Comparison of ENCODE assay signal across 12 mouse cellular contexts in the genomic region with DNA sequence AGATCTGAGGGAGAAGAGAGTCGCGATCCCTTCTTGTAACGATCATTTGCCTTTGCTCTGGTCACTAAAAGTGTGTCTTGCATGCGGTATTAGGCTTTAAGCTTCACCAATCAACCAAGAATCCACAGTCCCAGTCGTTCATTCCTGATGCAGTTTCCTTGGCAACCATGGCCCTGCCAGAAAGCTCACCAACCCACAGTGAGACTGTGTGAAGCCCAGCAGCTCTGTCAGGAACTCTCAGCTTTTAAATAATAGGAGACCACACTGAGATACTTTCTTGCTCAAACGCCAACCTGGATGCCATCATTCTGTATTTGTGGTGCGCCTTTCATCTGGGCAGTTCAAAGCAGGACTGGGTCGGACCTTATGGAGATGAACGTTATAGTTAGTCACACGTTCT.
A peak's percentile ranks its signal among the peaks of the same experiment; 100 is the strongest.
DNase-seq lines count a peak whose midpoint lies in the region; ATAC-seq lines count a peak whose summit lies in the region.
"Had no signal": no experiment of that assay in that cellular context is flagged by ENCODE, and none has a peak within 500 bp of the region (broad histone marks: within the 10 kb centered on the region; RNA-seq: fewer than 3 reads in every experiment).

No protein-coding gene starts in this region.

- peak; percentile 60 for ATAC-seq in forebrain, embryonic 15.5 days (replicated peaks)
- ATAC-seq in neural tube, embryonic 14.5 days (ENCODE audit: low read depth) = peak; percentile 77
- ATAC-seq: intestine, embryonic 16.5 days; Patski had no signal

- H3K36me3 ChIP-seq in forebrain, embryonic 15.5 days = no peaks in the 10 kb centered on the region
- H3K36me3 ChIP-seq in neural tube, embryonic 14.5 days (ENCODE audit: control insufficient read depth, insufficient read depth, low read length) = no peaks in the 10 kb centered on the region

- peak; percentile 38 to 59 for DNase-seq in frontal cortex, postnatal 36 days (ENCODE audit: low spot score in 2 of 2)
- no peak for DNase-seq in frontal cortex, postnatal 10 days (ENCODE audit: low spot score in 2 of 2)
- peak; percentile 25 for DNase-seq in layer of hippocampus, adult 9-10 months (ENCODE audit: low spot score)
- DNase-seq in kidney, adult 11 months = no peak
- no peak for DNase-seq in kidney, adult 18-20 months
- DNase-seq in lung, postnatal 4 days = no peak
- DNase-seq: cerebellum, postnatal 25 days; lung, adult 18-20 months had no signal

- no peaks in the 10 kb centered on the region for H3K27me3 ChIP-seq in forebrain, embryonic 15.5 days
- no peaks in the 10 kb centered on the region for H3K27me3 ChIP-seq in neural tube, embryonic 14.5 days (ENCODE audit: control insufficient read depth, insufficient read depth, low read length)

- no peak overlapping the region for H3K9ac ChIP-seq in forebrain, embryonic 15.5 days (replicated peaks)
- H3K9ac ChIP-seq in neural tube, embryonic 14.5 days (replicated peaks; ENCODE audit: low read depth, low read length) = no peak overlapping the region

- H3K9me3 ChIP-seq in forebrain, embryonic 15.5 days = no peaks in the 10 kb centered on the region
- no peaks in the 10 kb centered on the region for H3K9me3 ChIP-seq in neural tube, embryonic 14.5 days (ENCODE audit: control insufficient read depth, low read length)

- H3K4me2 ChIP-seq in forebrain, embryonic 15.5 days (replicated peaks) = no peak overlapping the region
- H3K4me2 ChIP-seq in neural tube, embryonic 14.5 days (ENCODE audit: low read depth, low read length) = no peak overlapping the region

- no peak overlapping the region for H3K27ac ChIP-seq in forebrain, embryonic 15.5 days (replicated peaks)
- H3K27ac ChIP-seq in neural tube, embryonic 14.5 days (ENCODE audit: low read depth, low read length) = no peak overlapping the region

- 30% methylated on average over 10 of the region's 10 CpGs for WGBS in forebrain, embryonic 15.5 days
- WGBS in neural tube, embryonic 14.5 days = 44% methylated on average over 10 of the region's 10 CpGs

- H3K4me3 ChIP-seq in forebrain, embryonic 15.5 days = no peak overlapping the region
- H3K4me3 ChIP-seq in neural tube, embryonic 14.5 days (ENCODE audit: low read depth, low read length) = no peak overlapping the region

- H3K4me1 ChIP-seq in forebrain, embryonic 15.5 days = peaks cover 15% of the 10 kb centered on the region
- H3K4me1 ChIP-seq in neural tube, embryonic 14.5 days (ENCODE audit: control insufficient read depth, insufficient read depth, low read length) = no peaks in the 10 kb centered on the region

Comparison
In these comparisons a context has a peak if more than half of its experiments do, and no peak if none do; other contexts are left out.
1. DNase-seq: peak in frontal cortex, postnatal 36 days (2 of 2) and layer of hippocampus, adult 9-10 months (single experiment); none in frontal cortex, postnatal 10 days (0 of 2), kidney, adult 11 months (single experiment), kidney, adult 18-20 months (single experiment) and lung, postnatal 4 days (0 of 2).